Mouse (Mus musculus) heart, embryonic 10.5 days (tissue): ENCODE results near the gene Commd2. TPM values are rescaled to one million over a fixed set of nuclear protein-coding genes. Genes with fewer than 3 reads are reported as not detected.

Experiments
- DNase-seq: peaks from one replicate; pipeline ENCODE4 v3.0.0-alpha.2; 2017; ENCODE audit warnings: low spot score
- H3K27ac ChIP-seq: fragments of 300-500 bp; sonication (generic); 2 replicates; pipeline ENCODE4 v1.5.1; 2016; ENCODE audit warnings: mild to moderate bottlenecking
- H3K27me3 ChIP-seq: fragments of 300-500 bp; sonication (generic); 2 replicates; pipeline ENCODE4 v1.6.1; 2016; ENCODE audit warnings: mild to moderate bottlenecking; ENCODE audit not compliant: poor library complexity, insufficient read depth, severe bottlenecking
- H3K36me3 ChIP-seq: fragments of 300-500 bp; sonication (generic); 2 replicates; pipeline ENCODE4 v1.6.1; 2016; ENCODE audit warnings: mild to moderate bottlenecking, moderate library complexity
- H3K4me1 ChIP-seq: fragments of 300-500 bp; sonication (generic); 2 replicates; pipeline ENCODE4 v1.6.1; 2016; ENCODE audit warnings: mild to moderate bottlenecking
- H3K4me3 ChIP-seq: fragments of 300-500 bp; sonication (generic); 2 replicates; pipeline ENCODE4 v1.5.1; 2016; ENCODE audit warnings: mild to moderate bottlenecking, moderate library complexity
- H3K9me3 ChIP-seq: fragments of 300-500 bp; sonication (generic); 2 replicates; pipeline ENCODE4 v1.6.1; 2016; ENCODE audit warnings: mild to moderate bottlenecking, moderate library complexity
- WGBS: fragments of 180-500 bp; shearing (Covaris S2); methylation state at CpG from one replicate; pipeline ENCODE4 v1.1.7; 2016; 5-methylcytosine and 5-hydroxymethylcytosine counted together
- microRNA-seq: library from miRNA; unstranded; fragments of <30 nt; microRNA quantifications from one replicate; pipeline ENCODE4, GENCODE M21; 2017
- polyA plus RNA-seq: library from polyadenylated mRNA; unstranded; fragments of >200 nt; fragmentation: Nextera tagmentation; extraction: Ambion mirVana; gene quantifications from 2 replicates; pipeline ENCODE4 v1.2.1, GENCODE M21; 2016

Gene Commd2
- polyA plus RNA-seq, 1 experiment from 2014 or later = 70.2 TPM

GRCm38 (mm10) chr3:57603891-57604617 is 47.5 kb downstream of the Commd2 start:
- no peak overlapping the region for H3K4me3 ChIP-seq
- H3K4me1 ChIP-seq = 0 out of 2 replicates have a peak, but pooled peaks cover 3% of the 10 kb centered on the region
- 70% methylated on average over 5 of the region's 5 CpGs for WGBS
- no peaks in the 10 kb centered on the region for H3K27me3 ChIP-seq
- H3K9me3 ChIP-seq = no peaks in the 10 kb centered on the region
- H3K27ac ChIP-seq = no peak overlapping the region
- no peaks in the 10 kb centered on the region for H3K36me3 ChIP-seq
- DNase-seq = no peak

GRCm38 (mm10) chr3:57602610-57603009 is 48.9 kb downstream of the Commd2 start:
- Histone ChIP-seq H3K27me3 (no peaks in the 10 kb centered on the region), H3K36me3 (no peaks in the 10 kb centered on the region), H3K4me1 (0 out of 2 replicates have a peak, but pooled peaks cover 3% of the 10 kb centered on the region), H3K27ac (no peak overlapping the region), H3K4me3 (no peak overlapping the region), H3K9me3 (no peaks in the 10 kb centered on the region)
- 84% methylated on average over 4 of the region's 4 CpGs for WGBS
- DNase-seq = no peak

- Histone ChIP-seq H3K27me3 (no peaks in the 10 kb centered on the region), H3K36me3 (no peaks in the 10 kb centered on the region), H3K27ac (no peak overlapping the region), H3K4me1 (0 out of 2 replicates have a peak, but pooled peaks cover 3% of the 10 kb centered on the region), H3K9me3 (no peaks in the 10 kb centered on the region), H3K4me3 (no peak overlapping the region)
- DNase-seq = no peak
- WGBS = 72% methylated on average over 7 of the region's 7 CpGs
These were observed 54.9 kb downstream of the Commd2 start for GRCm38 (mm10) chr3:57596566-57596965.

- Histone ChIP-seq H3K4me3 (no peak overlapping the region), H3K27me3 (no peaks in the 10 kb centered on the region), H3K27ac (no peak overlapping the region), H3K4me1 (0 out of 2 replicates have a peak, but pooled peaks cover 3% of the 10 kb centered on the region), H3K9me3 (no peaks in the 10 kb centered on the region), H3K36me3 (no peaks in the 10 kb centered on the region)
- no peak for DNase-seq
These were observed 56.0 kb downstream of the Commd2 start for GRCm38 (mm10) chr3:57595506-57595905.

Small RNAs within 50 kb of the gene (microRNA-seq; reads per million reads assigned to microRNA genes)
- gene Mir6377 = not detected

Other genes with a start within 250 kb of the Commd2 start
- gene Tm4sf4, start 226.4 kb downstream of the Commd2 start, polyA plus RNA-seq = 0.28 and 1.5 TPM in 2 replicates
- 11.5 and 11.9 TPM in 2 replicates for gene Wwtr1, start 75.8 kb downstream of the Commd2 start, polyA plus RNA-seq
- 0.09 TPM in 1 of 2 replicates, not detected in the other for gene Ankub1, start 41.1 kb upstream of the Commd2 start, polyA plus RNA-seq
- gene Rnf13, start 84.3 kb upstream of the Commd2 start, polyA plus RNA-seq = 40.5 and 51.8 TPM in 2 replicates
- 61.0 and 67.4 TPM in 2 replicates for gene Pfn2, start 196.4 kb upstream of the Commd2 start, polyA plus RNA-seq